Mouse (Mus musculus): ENCODE results near the gene Tbl1xr1. TPM values are rescaled to one million over a fixed set of nuclear protein-coding genes. Genes with fewer than 3 reads are reported as not detected.

Tbl1xr1 gene
- polyA plus RNA-seq, 1 experiment: 14.9 TPM

DNA sequence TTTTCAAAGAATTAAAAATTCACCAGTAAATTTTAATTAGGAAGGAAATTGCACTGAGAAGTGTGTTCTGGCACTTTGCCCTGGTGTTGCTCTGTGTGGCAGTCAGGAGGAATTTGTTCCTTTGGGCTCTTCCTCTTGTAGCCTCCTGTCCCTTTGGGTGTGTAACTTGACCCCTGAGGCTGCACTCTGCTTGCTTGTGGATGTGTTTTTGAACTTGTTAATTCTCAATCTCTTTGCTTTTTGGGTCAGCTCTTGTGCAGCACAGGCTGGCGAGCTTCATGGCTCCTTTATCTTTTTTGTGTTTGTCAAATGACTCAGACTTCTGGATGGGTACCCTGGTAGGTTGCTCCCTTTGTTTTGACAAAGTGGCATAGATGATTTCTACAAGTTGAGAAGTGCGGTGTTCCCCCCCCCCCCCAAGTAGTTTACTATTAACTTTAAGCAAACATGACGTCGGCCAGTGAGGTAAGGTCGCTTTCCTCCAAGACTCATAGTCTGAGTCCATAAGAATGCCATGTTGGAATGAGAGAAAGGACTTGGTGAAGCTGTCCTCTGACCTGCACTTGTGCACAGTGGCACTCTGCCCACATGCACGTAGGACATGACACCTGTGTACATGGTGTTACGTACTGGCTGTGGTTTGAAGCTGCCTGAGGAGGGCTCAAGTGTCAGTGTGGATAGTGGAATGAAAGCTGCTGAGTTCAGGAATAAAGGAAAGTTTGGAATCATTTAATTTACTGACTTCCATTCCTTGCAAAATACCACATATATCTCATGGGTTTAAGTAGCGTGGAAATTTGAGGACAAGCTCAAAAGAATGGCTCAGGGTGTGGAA, 14.2 kb downstream of the Tbl1xr1 start:
- DNase-seq (ENCODE audit: low read depth): no peak

DNA sequence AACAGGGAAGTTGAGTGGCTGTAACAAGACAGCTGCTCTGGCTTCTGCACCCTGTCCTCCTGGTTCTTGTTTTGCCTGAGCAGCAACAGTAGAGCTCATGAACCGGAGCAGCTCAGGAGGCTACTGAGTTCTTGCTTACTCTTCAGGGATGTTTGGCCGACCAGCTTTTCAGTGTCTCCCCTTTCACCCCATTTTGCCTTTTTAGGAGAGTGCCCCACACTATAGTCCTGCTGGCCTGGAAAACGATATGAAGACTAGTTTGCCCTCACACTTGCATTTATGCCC, 14.8 kb downstream of the Tbl1xr1 start:
- no peak for DNase-seq (ENCODE audit: low read depth)

DNA sequence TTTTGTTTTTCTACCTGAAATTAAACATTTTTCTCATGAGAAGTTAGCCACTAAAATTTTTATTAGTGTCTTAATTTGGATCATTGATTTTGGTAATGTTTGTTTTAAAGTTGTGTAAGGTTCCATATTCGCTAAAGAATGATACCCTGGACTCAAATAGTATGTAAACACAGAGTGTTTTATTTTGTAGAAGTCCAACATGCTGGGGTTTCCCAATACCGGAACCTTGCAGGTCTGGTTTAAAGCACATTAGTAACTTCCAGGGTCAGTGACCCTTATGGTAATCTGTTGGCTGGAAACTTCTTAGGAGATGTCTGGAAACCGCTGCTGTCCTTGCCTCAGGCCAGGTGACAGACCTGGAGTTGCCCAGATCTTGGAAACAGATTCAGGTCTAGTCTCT, 15.2 kb downstream of the Tbl1xr1 start:
- no peak for DNase-seq (ENCODE audit: low read depth)

- DNase-seq (ENCODE audit: low read depth): no peak
Observed at GRCm38 (mm10) chr3:22092784-22093183, 16.3 kb downstream of the Tbl1xr1 start.

- no peak for DNase-seq (ENCODE audit: low read depth)
Observed at GRCm38 (mm10) chr3:22103986-22104515, 27.6 kb downstream of the Tbl1xr1 start.

GRCm38 (mm10) chr3:22105471-22105870, 29.0 kb downstream of the Tbl1xr1 start:
- DNase-seq (ENCODE audit: low read depth): no peak

DNA sequence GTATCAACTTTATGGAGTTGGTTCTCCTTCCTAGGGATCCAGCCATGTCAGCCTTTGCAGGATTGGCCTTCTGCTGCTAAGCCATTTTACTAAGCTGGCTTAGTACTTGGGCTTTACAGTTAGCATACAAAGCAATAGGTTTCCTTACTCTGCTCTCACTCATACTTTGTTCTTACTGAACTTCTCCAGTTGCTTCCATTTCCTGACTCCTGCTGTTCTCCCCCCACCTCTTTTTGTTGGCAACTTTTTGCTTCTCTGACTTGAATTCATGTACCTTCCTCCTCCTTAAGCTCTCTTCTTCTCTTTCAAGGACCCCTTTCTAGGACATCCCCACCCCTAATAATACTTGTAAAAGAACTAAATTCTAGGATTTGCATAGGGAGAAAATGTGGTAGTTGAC, 31.6 kb downstream of the Tbl1xr1 start:
- DNase-seq (ENCODE audit: low read depth): no peak

DNA sequence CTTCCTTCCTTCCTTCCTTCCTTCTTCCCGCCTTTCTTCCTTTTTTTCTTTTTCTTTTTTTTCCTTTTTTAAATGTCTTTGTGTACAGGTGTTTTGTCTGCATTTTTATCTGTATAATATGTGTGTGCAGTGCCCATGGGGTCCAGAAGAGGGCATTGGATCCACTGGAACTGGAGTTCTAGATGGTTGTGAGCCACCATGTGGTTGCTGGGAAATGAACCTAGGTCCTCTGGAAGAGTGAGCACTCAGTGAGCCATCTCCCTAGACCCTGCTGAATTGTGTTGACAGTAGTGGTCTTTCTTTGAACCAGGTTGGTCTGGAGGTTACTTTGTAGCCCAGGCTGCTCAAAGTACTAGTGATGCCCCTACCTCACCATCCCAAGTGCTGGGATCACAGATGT, 33.2 kb downstream of the Tbl1xr1 start:
- no peak for DNase-seq (ENCODE audit: low read depth)

GRCm38 (mm10) chr3:22113773-22114172, 37.3 kb downstream of the Tbl1xr1 start:
- DNase-seq (ENCODE audit: low read depth): no peak

DNA sequence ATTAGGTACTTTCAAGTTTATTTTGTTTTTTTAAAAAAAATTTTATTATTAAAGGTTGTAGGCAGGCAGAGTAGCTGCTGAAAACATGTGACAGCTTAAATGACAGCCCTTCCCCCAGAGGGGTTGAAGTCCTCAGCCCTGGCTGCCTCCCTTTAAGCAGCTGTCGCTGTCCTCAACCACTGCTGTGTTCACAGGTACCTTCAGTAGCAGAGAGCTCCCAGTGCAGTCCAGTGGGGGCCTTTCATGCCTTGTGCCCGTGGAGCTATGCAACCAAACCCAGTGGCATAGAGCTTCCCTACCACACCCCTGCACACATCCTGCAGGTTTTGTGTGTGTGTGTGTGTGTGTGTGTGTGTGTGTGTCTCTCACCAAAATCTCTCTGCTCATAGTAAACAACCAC, 38.8 kb downstream of the Tbl1xr1 start:
- no peak for DNase-seq (ENCODE audit: low read depth)

- no peak for DNase-seq (ENCODE audit: low read depth)
Observed at GRCm38 (mm10) chr3:22115678-22116077, 39.2 kb downstream of the Tbl1xr1 start.

DNA sequence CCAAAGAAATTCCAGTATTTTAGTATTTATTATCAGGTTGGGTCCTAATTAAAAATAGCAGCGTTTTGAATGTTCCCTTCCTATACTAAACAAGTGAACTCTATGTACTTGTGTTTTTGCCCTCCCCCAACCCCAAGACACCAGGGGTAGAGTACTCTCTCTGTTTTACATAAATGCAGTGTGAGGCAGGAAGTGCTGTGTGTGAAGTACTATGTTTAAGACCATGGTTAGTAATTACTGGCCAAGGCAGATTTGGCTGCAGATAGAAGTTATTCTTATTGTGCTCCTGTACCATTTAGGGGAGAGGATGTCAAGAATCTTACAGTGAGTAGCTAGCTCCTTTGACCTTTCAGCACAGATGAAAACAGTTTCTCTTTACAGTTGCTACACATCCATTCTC, 39.7 kb downstream of the Tbl1xr1 start:
- no peak for DNase-seq (ENCODE audit: low read depth)

DNA sequence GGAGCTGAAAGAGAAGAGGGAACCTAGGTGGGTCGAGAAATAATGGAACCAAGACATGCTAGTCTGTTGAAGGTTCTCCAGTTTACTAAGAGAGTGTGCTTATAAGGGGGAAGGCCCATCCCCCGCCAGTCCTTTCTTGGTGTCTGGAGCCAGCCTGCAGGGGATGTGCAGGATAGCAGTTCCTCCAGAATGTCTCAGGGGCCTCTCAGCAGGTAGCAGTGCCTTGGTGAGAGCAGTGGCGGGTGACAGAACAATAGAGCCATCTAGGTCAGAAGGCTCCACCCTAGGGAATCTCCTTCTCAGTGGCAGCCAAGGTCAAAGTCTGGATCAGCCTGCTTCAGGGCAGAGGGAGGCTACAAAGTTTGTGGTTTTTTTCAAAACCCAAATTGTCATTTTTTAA, 45.3 kb downstream of the Tbl1xr1 start:
- DNase-seq (ENCODE audit: low read depth): no peak

DNA sequence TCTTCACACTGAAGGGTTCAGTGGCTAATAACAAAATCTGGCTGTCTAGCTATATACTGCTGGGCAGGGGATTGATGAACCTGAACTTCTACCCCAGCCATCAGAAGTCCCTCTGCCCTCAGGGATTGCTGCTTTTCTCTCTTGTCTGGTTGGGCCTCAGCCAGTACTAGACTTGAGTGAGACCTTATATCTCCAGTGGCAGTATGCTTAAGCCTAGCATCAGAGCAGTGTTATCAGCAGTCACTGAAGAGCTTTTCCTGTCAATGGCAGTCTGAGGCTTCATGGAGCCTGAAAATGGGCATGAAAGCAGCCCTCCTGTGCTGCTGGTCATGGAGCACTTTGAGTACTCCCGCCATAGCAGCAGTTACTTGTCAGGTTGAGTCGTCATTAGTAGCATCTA, 46.7 kb downstream of the Tbl1xr1 start:
- no peak for DNase-seq (ENCODE audit: low read depth)

- DNase-seq (ENCODE audit: low read depth): no peak
Observed at GRCm38 (mm10) chr3:22126251-22126826, 49.9 kb downstream of the Tbl1xr1 start.

DNA sequence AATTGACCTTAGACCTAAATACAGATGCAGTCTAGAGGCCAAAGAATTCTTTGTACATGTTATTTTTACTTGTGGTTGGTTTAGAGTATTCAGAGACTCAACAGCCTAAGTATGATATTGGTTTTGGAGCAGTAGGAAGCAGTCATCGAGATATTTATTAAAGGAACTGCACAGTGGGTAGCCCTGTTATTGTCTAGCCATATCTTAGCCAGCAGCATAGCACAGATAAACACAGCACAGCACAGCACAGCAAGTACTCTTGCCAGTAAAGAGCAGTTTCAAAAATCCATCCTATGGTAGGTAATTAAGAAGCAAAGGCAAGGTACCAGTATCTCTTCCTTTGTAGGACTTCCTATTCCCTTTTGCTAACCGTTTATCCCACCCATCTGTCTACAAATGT, 54.8 kb downstream of the Tbl1xr1 start:
- no peak for DNase-seq (ENCODE audit: low read depth)

- no peak for DNase-seq (ENCODE audit: low read depth)
Observed at GRCm38 (mm10) chr3:22133626-22134025, 57.2 kb downstream of the Tbl1xr1 start.

DNA sequence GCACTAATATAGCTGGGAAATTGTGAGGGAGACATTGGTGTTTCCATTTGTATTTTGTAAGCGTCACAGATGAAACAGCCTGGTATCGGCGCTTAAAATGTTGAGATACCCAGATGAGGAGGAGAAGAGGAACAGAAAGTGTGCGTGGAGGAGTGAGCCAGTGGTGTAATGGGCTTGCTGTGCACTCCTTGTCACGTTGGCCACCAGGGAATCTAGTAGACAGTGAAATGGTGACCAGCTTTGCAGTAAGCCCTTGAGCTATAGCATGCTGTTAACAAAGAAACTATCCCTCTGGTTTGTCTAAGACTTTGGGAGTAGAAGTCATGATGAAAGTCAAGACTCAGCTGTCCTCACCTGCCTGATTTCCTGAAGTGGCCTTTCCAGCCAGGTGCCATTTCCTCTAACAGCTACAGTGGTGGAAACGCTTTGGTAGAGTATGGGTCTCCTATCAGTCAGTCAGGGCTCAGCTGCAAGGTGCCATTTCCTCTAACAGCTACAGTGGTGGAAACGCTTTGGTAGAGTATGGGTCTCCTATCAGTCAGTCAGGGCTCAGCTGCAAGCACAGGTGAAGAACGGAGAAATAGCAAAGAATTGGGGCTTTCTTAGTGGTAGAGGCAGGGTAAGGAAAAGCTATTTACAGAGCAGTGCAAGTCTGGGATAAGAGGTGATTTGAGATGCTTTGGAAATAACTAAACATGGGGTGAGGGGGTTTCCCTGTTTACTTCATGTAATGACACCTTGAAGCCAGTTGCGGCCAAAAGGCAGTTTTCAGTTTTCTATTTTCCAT, 61.5 kb downstream of the Tbl1xr1 start:
- DNase-seq (ENCODE audit: low read depth): no peak

DNA sequence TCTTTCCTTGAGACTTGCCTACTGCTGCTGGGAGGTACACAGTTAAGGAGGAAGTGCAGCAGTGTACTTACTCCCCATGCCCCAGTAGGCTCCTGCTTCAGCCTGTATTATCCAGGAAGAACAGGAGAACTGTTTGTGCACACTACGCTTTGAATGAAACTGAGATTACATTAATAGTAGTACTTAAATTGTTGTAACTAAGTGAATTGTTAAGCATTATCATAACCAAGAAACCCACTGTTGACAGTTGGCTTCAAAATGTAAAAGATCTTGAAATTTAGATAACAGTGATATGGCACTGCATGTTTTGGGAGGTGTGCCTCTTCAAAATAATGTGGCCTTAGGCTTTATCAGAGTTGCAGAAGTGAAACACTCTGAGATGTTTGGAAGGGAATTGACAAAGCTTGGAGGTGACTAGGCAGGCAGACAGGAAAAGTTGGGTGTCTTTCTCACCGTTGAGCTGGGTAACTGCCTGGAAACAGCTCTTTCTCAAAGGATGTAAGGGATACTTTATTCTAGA, 62.2 kb downstream of the Tbl1xr1 start:
- no peak for DNase-seq (ENCODE audit: low read depth)

DNA sequence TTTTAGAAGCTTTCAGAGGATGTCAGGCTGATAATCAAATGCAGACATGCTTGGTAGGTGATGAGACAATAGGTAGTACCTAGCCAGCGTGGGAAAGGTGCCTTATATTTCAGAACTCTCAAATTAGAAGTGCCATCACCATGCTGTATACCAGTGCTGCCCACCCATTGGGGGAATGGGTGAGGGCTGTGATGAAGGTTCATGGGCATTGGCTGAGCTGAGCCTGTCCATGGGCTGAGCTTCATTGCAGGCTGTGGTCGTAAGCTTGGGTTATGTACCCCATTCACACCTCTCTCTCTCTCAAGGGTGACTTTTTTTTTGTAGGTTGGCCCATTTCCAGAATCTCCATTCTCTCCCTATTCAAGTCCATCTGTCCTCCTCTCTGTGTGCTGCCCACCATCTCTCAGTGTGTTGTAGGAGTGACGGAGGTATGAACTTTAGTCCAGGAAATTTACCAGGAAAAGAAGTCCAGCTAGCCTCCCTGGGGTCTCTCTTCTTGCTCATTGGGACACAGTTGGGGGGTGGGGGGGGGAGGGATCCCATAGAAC, 63.7 kb downstream of the Tbl1xr1 start:
- DNase-seq (ENCODE audit: low read depth): no peak

- no peak for DNase-seq (ENCODE audit: low read depth)
Observed at GRCm38 (mm10) chr3:22141984-22142719, 65.7 kb downstream of the Tbl1xr1 start.
